Comparison of ENCODE assay signal across 8 mouse cellular contexts in the genomic region with DNA sequence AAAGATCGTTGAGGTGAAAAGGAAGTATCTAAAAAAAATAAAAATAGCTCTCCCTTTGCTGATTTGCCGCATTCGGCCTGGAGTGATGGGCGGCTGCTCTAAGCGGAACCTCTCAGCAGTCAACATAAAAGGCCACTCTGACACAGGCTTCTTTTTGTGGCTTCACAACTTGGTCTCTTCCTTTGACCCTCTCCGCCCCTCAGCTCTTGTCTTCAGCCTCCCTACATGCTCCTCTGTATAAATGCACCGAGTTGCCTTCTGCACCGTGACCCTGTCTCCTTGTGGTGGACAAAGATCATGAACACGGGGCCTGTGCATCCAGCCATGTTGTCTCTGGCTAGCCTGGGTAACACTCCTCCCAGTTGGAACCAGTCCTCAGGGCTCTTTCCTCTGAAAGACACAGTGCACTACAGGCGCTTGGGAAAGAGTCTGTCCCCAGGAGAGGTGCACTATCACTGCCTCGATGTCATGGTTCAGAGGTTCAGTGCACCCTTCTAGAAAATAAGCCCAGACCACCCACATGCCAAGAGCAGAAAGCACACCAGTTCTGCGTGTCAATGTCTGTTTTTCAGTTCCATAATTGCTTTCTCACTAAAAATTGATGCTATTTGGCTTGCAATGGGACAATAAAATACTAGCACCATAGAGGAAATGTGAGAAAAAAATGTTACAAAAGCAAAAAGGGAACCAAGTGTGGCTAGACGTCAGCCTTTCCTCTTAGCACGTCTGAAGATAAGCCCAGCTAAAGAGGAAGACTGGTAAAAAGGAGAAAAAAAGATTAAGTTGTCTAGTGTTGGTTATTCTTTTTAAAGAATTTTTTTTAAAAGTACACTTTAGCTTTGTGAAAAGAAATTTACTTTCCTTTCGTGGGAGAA. TPM values are rescaled to one million over a fixed set of nuclear protein-coding genes. Genes with fewer than 3 reads are reported as not detected.
DNase-seq lines count a peak whose midpoint lies in the region; ATAC-seq and TF ChIP-seq lines count a peak whose summit lies in the region.

No protein-coding gene starts in this region.

- no peaks in the 10 kb centered on the region for H3K36me3 ChIP-seq in forebrain, postnatal 0 days (ENCODE audit: insufficient read depth)

- 40% methylated on average over 15 of the region's 15 CpGs for WGBS in forebrain, postnatal 0 days

- no peak for TF ChIP-seq CTCF in forebrain, postnatal 0 days (IDR thresholded peaks at IDR 0.05; ENCODE audit: low read depth)

- ATAC-seq in megakaryocyte-erythroid progenitor cell, adult 5-6 weeks (replicated peaks; ENCODE audit: low FRiP score, low TSS enrichment, poor library complexity, severe bottlenecking): peak; percentile 62
- no peak for ATAC-seq in forebrain, postnatal 0 days

- intact Hi-C loops in gastrocnemius, postnatal 14 days (cut with DNase I; ENCODE audit: low total_unique reads): no loop called here

- H3K27me3 ChIP-seq in forebrain, postnatal 0 days (ENCODE audit: insufficient read depth, low read length): no peaks in the 10 kb centered on the region

- no peak overlapping the region for H3K4me2 ChIP-seq in forebrain, postnatal 0 days (ENCODE audit: low read depth)

- DNase-seq in gastrocnemius, postnatal 14 days: peak; percentile 11
- DNase-seq in gastrocnemius, postnatal 10 days: no peak
- peak; percentile 40 for DNase-seq in CD4-positive, CD25-positive, alpha-beta regulatory T cell, adult 2 months (ENCODE audit: low read depth, low spot score)
- peak; percentile 73 to 76 for DNase-seq in cerebellum, postnatal 10 days
- peak; percentile 54 for DNase-seq in kidney, adult 11 months
- no peak for DNase-seq in forebrain, postnatal 0 days
- no peak for DNase-seq in right cerebral cortex, postnatal 36 days (ENCODE audit: low spot score in 2 of 2)

- no peak overlapping the region for H3K27ac ChIP-seq in forebrain, postnatal 0 days (ENCODE audit: low read depth, low read length)

- no peak overlapping the region for H3K4me3 ChIP-seq in forebrain, postnatal 0 days (ENCODE audit: low read depth, low read length)

- H3K9me3 ChIP-seq in forebrain, postnatal 0 days (ENCODE audit: low read length): no peaks in the 10 kb centered on the region

- H3K9ac ChIP-seq in forebrain, postnatal 0 days: no peak overlapping the region

- H3K4me1 ChIP-seq in forebrain, postnatal 0 days (ENCODE audit: insufficient read depth): no peaks in the 10 kb centered on the region

RNA-seq across cellular contexts. Expression of a gene that starts 15.8 kb away (rescaled TPM):
- total RNA-seq in gastrocnemius, postnatal 14 days (2021): 10 to 100 TPM; 91.5 to 95.0 TPM
- total RNA-seq in gastrocnemius, postnatal 10 days (2021): 100 to 1,000 TPM; 108 to 114 TPM
- total RNA-seq in megakaryocyte-erythroid progenitor cell, adult 5-6 weeks (2014; fragmentation: Nextera tagmentation): 201 and 286 TPM in 2 replicates
- total RNA-seq in megakaryocyte-erythroid progenitor cell, adult 5-6 weeks (2017): 276 and 352 TPM in 2 replicates
- 212 and 266 TPM in 2 replicates for total RNA-seq in forebrain, postnatal 0 days (2014; rRNA removed)
- polyA plus RNA-seq in forebrain, postnatal 0 days (2015; fragmentation: Nextera tagmentation; extraction: Ambion mirVana): 357 and 391 TPM in 2 replicates

RNA-seq across cellular contexts. Expression of a gene that starts 37.2 kb away (rescaled TPM):
- 10 to 100 TPM; 29.2 to 37.5 TPM for total RNA-seq in gastrocnemius, postnatal 14 days (2021)
- 10 to 100 TPM; 43.9 to 48.7 TPM for total RNA-seq in gastrocnemius, postnatal 10 days (2021)
- total RNA-seq in megakaryocyte-erythroid progenitor cell, adult 5-6 weeks (2014; fragmentation: Nextera tagmentation): 69.9 and 92.9 TPM in 2 replicates
- 69.6 and 89.7 TPM in 2 replicates for total RNA-seq in megakaryocyte-erythroid progenitor cell, adult 5-6 weeks (2017)
- total RNA-seq in forebrain, postnatal 0 days (2014; rRNA removed): 68.2 and 70.2 TPM in 2 replicates
- 65.0 and 67.3 TPM in 2 replicates for polyA plus RNA-seq in forebrain, postnatal 0 days (2015; fragmentation: Nextera tagmentation; extraction: Ambion mirVana)

Comparison
In these comparisons a context has a peak if more than half of its experiments do, and no peak if none do; other contexts are left out.
1. DNase-seq: peak in gastrocnemius, postnatal 14 days (single experiment), CD4-positive, CD25-positive, alpha-beta regulatory T cell, adult 2 months (single experiment), cerebellum, postnatal 10 days (2 of 2) and kidney, adult 11 months (single experiment); none in gastrocnemius, postnatal 10 days (single experiment), forebrain, postnatal 0 days (single experiment) and right cerebral cortex, postnatal 36 days (0 of 2).